Mouse (Mus musculus) embryonic facial prominence, embryonic 12.5 days (tissue): ENCODE data around the gene Stag2. TPM values are rescaled to one million over a fixed set of nuclear protein-coding genes. Genes with fewer than 3 reads are reported as not detected.

Source experiments
- ATAC-seq: fragments of 200-750 bp; cut with Nextera tagmentation; 2 replicates; pipeline ENCODE4 v1.8.0; 2017; ENCODE audit not compliant: insufficient number of reproducible peaks, insufficient read depth, low FRiP score, low TSS enrichment
- H3K27ac ChIP-seq: fragments of 300-500 bp; sonication (generic); 2 replicates; pipeline ENCODE4 v1.5.1; 2016; ENCODE audit warnings: mild to moderate bottlenecking
- H3K27me3 ChIP-seq: fragments of 300-500 bp; sonication (generic); 2 replicates; pipeline ENCODE4 v1.6.1; 2016; ENCODE audit warnings: mild to moderate bottlenecking, moderate library complexity
- H3K36me3 ChIP-seq: fragments of 300-500 bp; sonication (generic); 2 replicates; pipeline ENCODE4 v1.6.1; 2016; ENCODE audit warnings: mild to moderate bottlenecking
- H3K4me1 ChIP-seq: fragments of 300-500 bp; sonication (generic); 2 replicates; pipeline ENCODE4 v1.6.1; 2016
- H3K4me2 ChIP-seq: fragments of 300-500 bp; sonication (generic); replicated peaks from 2 replicates; pipeline ENCODE4 v1.6.1; 2016; ENCODE audit warnings: mild to moderate bottlenecking, moderate library complexity
- H3K4me3 ChIP-seq: fragments of 300-500 bp; sonication (generic); 2 replicates; pipeline ENCODE4 v1.5.1; 2016; ENCODE audit warnings: mild to moderate bottlenecking
- H3K9ac ChIP-seq: fragments of 300-500 bp; sonication (generic); 2 replicates; pipeline ENCODE4 v1.6.1; 2016; ENCODE audit warnings: mild to moderate bottlenecking, moderate library complexity
- H3K9me3 ChIP-seq: fragments of 300-500 bp; sonication (generic); 2 replicates; pipeline ENCODE4 v1.6.1; 2016; ENCODE audit warnings: mild to moderate bottlenecking, moderate library complexity
- WGBS: fragments of 180-500 bp; shearing (Covaris S2); methylation state at CpG from one replicate; pipeline ENCODE4 v1.1.7; 2016; 5-methylcytosine and 5-hydroxymethylcytosine counted together
- polyA plus RNA-seq: library from polyadenylated mRNA; unstranded; fragments of >200 nt; fragmentation: Nextera tagmentation; extraction: Ambion mirVana; gene quantifications from 2 replicates; pipeline ENCODE4 v1.2.1, GENCODE M21; 2016

Gene Stag2
- polyA plus RNA-seq = 46.6 and 54.1 TPM in 2 replicates

- Histone ChIP-seq H3K4me3 (peak within 1 kb of the TSS; percentile 58), H3K36me3 (no peaks in the 10 kb centered on the region), H3K9me3 (no peaks in the 10 kb centered on the region), H3K4me1 (no peaks in the 10 kb centered on the region), H3K27ac (peak within 1 kb of the TSS; percentile 99), H3K4me2 (peak within 1 kb of the TSS; percentile 44), H3K9ac (peak within 1 kb of the TSS; percentile 83), H3K27me3 (no peaks in the 10 kb centered on the region)
- peak; percentile 71 for ATAC-seq
- WGBS = 14% methylated on average over 72 of the region's 76 CpGs
Observed at GRCm38 (mm10) chrX:42148788-42149556, at the start of gene Stag2. TSS of gene Stag2 (plus strand) at chrX:42149317.

- WGBS = 90% methylated on average over 6 of the region's 6 CpGs
- Histone ChIP-seq H3K36me3 (peaks cover 15% of the 10 kb centered on the region), H3K9ac (no peak overlapping the region), H3K27me3 (no peaks in the 10 kb centered on the region), H3K4me2 (no peak overlapping the region), H3K9me3 (no peaks in the 10 kb centered on the region), H3K27ac (no peak overlapping the region), H3K4me1 (no peaks in the 10 kb centered on the region), H3K4me3 (no peak overlapping the region)
- no peak for ATAC-seq
Observed at GRCm38 (mm10) chrX:42107137-42107536, 42.0 kb upstream of the Stag2 start.

GRCm38 (mm10) chrX:42110585-42110984, 38.5 kb upstream of the Stag2 start:
- H3K9me3 ChIP-seq = no peaks in the 10 kb centered on the region
- 74% methylated on average over 1 of the region's 1 CpGs for WGBS
- H3K4me2 ChIP-seq = no peak overlapping the region
- ATAC-seq = no peak
- H3K4me1 ChIP-seq = no peaks in the 10 kb centered on the region
- no peaks in the 10 kb centered on the region for H3K27me3 ChIP-seq
- H3K4me3 ChIP-seq = no peak overlapping the region
- H3K27ac ChIP-seq = no peak overlapping the region
- no peak overlapping the region for H3K9ac ChIP-seq
- peaks cover 12% of the 10 kb centered on the region for H3K36me3 ChIP-seq

GRCm38 (mm10) chrX:42119442-42120048, 29.6 kb upstream of the Stag2 start:
- no peak overlapping the region for H3K27ac ChIP-seq
- no peaks in the 10 kb centered on the region for H3K27me3 ChIP-seq
- 75% methylated on average over 6 of the region's 6 CpGs for whole genome bisulfite sequencing
- H3K4me2 ChIP-seq = no peak overlapping the region
- H3K9me3 ChIP-seq = no peaks in the 10 kb centered on the region
- H3K9ac ChIP-seq = no peak overlapping the region
- no peak overlapping the region for H3K4me3 ChIP-seq
- no peaks in the 10 kb centered on the region for H3K36me3 ChIP-seq
- H3K4me1 ChIP-seq = no peaks in the 10 kb centered on the region
- no peak for ATAC-seq

GRCm38 (mm10) chrX:42124963-42125697, 24.0 kb upstream of the Stag2 start:
- no peak for ATAC-seq
- Histone ChIP-seq H3K9ac (no peak overlapping the region), H3K27me3 (no peaks in the 10 kb centered on the region), H3K4me3 (no peak overlapping the region), H3K27ac (no peak overlapping the region), H3K4me1 (no peaks in the 10 kb centered on the region), H3K36me3 (no peaks in the 10 kb centered on the region), H3K4me2 (no peak overlapping the region), H3K9me3 (no peaks in the 10 kb centered on the region)
- WGBS = 71% methylated on average over 5 of the region's 5 CpGs

- H3K4me1 ChIP-seq = no peaks in the 10 kb centered on the region
Observed at GRCm38 (mm10) chrX:42139882-42140281, 9.2 kb upstream of the Stag2 start.

GRCm38 (mm10) chrX:42142620-42143019, 6.5 kb upstream of the Stag2 start:
- ATAC-seq = no peak
- no peaks in the 10 kb centered on the region for H3K9me3 ChIP-seq
- H3K27me3 ChIP-seq = no peaks in the 10 kb centered on the region
- no peak overlapping the region for H3K27ac ChIP-seq
- H3K9ac ChIP-seq = no peak overlapping the region
- no peak overlapping the region for H3K4me3 ChIP-seq
- H3K4me1 ChIP-seq = no peaks in the 10 kb centered on the region
- no peaks in the 10 kb centered on the region for H3K36me3 ChIP-seq
- H3K4me2 ChIP-seq = no peak overlapping the region
- WGBS = 92% methylated on average over 3 of the region's 3 CpGs

More at GRCm38 (mm10) chrX:42139882-42140281, 9.2 kb upstream of the Stag2 start:
- no peak overlapping the region for H3K27ac ChIP-seq
- H3K4me2 ChIP-seq = no peak overlapping the region
- H3K9ac ChIP-seq = no peak overlapping the region
- WGBS = 59% methylated on average over 9 of the region's 9 CpGs
- H3K9me3 ChIP-seq = no peaks in the 10 kb centered on the region
- no peaks in the 10 kb centered on the region for H3K27me3 ChIP-seq
- no peak for ATAC-seq
- no peaks in the 10 kb centered on the region for H3K36me3 ChIP-seq
- no peak overlapping the region for H3K4me3 ChIP-seq

GRCm38 (mm10) chrX:42143991-42144390, 5.1 kb upstream of the Stag2 start:
- H3K36me3 ChIP-seq = no peaks in the 10 kb centered on the region
- no peaks in the 10 kb centered on the region for H3K4me1 ChIP-seq
- H3K9ac ChIP-seq = no peak overlapping the region
- H3K27ac ChIP-seq = no peak overlapping the region
- H3K9me3 ChIP-seq = no peaks in the 10 kb centered on the region
- 84% methylated on average over 4 of the region's 4 CpGs for WGBS
- no peak overlapping the region for H3K4me2 ChIP-seq
- no peak overlapping the region for H3K4me3 ChIP-seq
- ATAC-seq = no peak
- no peaks in the 10 kb centered on the region for H3K27me3 ChIP-seq

GRCm38 (mm10) chrX:42148016-42148451, 1.1 kb upstream of the Stag2 start:
- no peak overlapping the region for H3K4me3 ChIP-seq
- no peaks in the 10 kb centered on the region for H3K27me3 ChIP-seq
- WGBS = 65% methylated on average over 5 of the region's 5 CpGs
- ATAC-seq = no peak
- H3K4me1 ChIP-seq = no peaks in the 10 kb centered on the region
- peak overlapping the region; percentile 44; the same call in 1 of the 2 replicates for H3K4me2 ChIP-seq
- H3K9ac ChIP-seq = no peak overlapping the region
- no peak overlapping the region for H3K27ac ChIP-seq
- H3K9me3 ChIP-seq = no peaks in the 10 kb centered on the region
- no peaks in the 10 kb centered on the region for H3K36me3 ChIP-seq

- ATAC-seq = peak; percentile 50
- 24% methylated on average over 39 of the region's 71 CpGs for WGBS
Observed at GRCm38 (mm10) chrX:42149557-42150345, 634 bp downstream of the Stag2 start.

GRCm38 (mm10) chrX:42150346-42151023, 1.4 kb downstream of the Stag2 start:
- H3K36me3 ChIP-seq = no peaks in the 10 kb centered on the region
- no peaks in the 10 kb centered on the region for H3K27me3 ChIP-seq
- WGBS = 23% methylated on average over 31 of the region's 40 CpGs
- H3K4me1 ChIP-seq = no peaks in the 10 kb centered on the region
- peak overlapping the region; percentile 48 for H3K4me2 ChIP-seq
- peak overlapping the region; percentile 58 for H3K4me3 ChIP-seq
- H3K9ac ChIP-seq = peak overlapping the region; percentile 83
- peak; percentile 87 for ATAC-seq
- peak overlapping the region; percentile 99 for H3K27ac ChIP-seq
- no peaks in the 10 kb centered on the region for H3K9me3 ChIP-seq

More at GRCm38 (mm10) chrX:42149557-42150345, 634 bp downstream of the Stag2 start:
- H3K36me3 ChIP-seq = no peaks in the 10 kb centered on the region
- peak overlapping the region; percentile 42 for H3K4me2 ChIP-seq
- H3K27ac ChIP-seq = peak overlapping the region; percentile 99
- no peaks in the 10 kb centered on the region for H3K9me3 ChIP-seq
- no peaks in the 10 kb centered on the region for H3K27me3 ChIP-seq
- H3K4me3 ChIP-seq = peak overlapping the region; percentile 58
- peak overlapping the region; percentile 83 for H3K9ac ChIP-seq
- H3K4me1 ChIP-seq = no peaks in the 10 kb centered on the region
